Mouse (Mus musculus): ENCODE results near the gene P2ry2. TPM values are rescaled to one million over a fixed set of nuclear protein-coding genes. Genes with fewer than 3 reads are reported as not detected.
A peak's percentile ranks its signal among the peaks of the same experiment; 100 is the strongest.

P2ry2 gene
- polyA plus RNA-seq, 1 experiment from 2014 or later: 4.2 TPM

DNA sequence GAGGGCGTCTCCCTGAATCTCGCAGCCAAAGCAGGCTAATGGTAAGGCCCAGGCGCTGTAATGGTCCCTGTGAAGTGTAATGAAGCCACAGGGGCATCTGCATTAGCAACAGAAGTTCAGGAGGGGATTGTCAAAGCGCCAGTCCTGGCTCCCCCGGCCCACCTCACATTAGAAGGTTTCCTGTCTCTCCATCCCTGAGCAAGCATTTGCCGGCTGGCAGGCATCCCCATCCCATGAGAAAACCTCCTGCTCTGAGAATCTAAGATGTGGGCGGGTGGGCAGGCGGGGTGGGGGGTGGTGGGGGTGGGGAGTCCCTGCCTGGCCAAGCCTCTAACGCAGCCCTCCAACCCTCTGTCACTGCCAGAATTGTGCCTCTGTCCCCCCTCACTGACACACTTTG, 1.4 kb upstream of the P2ry2 start:
- DNase-seq (ENCODE audit: low spot score) (no peak), ATAC-seq (replicated peaks; ENCODE audit: low FRiP score, low read depth) (no peak)
- Histone ChIP-seq H3K27me3 (ENCODE audit: insufficient read depth, low read length) (0 out of 2 replicates have a peak, but pooled peaks cover 4% of the 10 kb centered on the region), H3K9me3 (replicated peaks; ENCODE audit: low read length) (no peaks in the 10 kb centered on the region), H3K36me3 (ENCODE audit: insufficient read depth, low read length) (no peaks in the 10 kb centered on the region), H3K4me1 (replicated peaks; ENCODE audit: insufficient read depth, low read length) (peaks cover 8% of the 10 kb centered on the region; the same call in 1 of the 2 replicates), H3K9ac (ENCODE audit: low read depth, low read length) (no peak overlapping the region), H3K27ac (no peak overlapping the region), H3K4me3 (replicated peaks; ENCODE audit: low read depth, low read length) (no peak overlapping the region), H3K4me2 (ENCODE audit: low read length) (no peak overlapping the region)
- 57% methylated on average over 9 of the region's 9 CpGs for WGBS
- TF ChIP-seq CTCF (IDR thresholded peaks at IDR 0.05; ENCODE audit: low read depth): no peak

DNA sequence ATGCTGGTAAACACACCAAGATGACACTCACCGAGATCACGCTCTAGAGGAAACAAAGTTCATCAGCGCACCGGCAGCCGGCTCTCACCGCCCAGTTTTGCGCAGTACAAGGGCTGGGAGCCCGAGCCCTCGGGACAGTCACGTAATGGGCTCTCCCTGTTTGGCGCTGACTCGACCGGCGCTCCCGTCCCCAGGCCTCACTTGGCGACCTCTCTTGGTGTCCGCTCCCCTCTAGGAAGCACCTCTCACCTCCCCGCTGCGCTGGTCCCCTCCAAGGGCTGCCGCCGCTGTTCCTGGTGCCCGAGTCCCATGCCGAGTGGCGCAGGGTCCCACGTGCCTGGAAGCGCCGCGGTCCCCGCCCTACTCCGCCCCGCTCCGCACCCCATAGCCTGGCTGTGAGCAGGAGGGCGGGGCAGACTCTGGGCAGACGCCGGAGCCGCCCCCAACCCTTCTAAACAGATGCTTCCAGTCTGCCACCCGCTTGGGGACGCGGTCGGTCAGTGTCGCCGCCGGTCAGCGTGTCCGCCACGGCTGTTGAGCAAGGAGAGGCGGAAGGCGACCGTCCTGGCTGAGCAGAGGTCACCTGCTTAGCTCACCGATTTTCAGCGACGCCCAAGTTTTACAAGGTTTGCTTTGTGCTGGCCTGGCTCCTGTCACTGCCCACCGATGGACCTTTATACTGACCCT, 842 bp downstream of the P2ry2 start:
- Histone ChIP-seq H3K9me3 (replicated peaks; ENCODE audit: low read length) (no peaks in the 10 kb centered on the region), H3K4me2 (ENCODE audit: low read length) (peak overlapping the region; percentile 97), H3K4me3 (replicated peaks; ENCODE audit: low read depth, low read length) (peak overlapping the region; percentile 45), H3K27me3 (ENCODE audit: insufficient read depth, low read length) (0 out of 2 replicates have a peak, but pooled peaks cover 4% of the 10 kb centered on the region), H3K36me3 (ENCODE audit: insufficient read depth, low read length) (no peaks in the 10 kb centered on the region), H3K9ac (ENCODE audit: low read depth, low read length) (peak overlapping the region; percentile 63), H3K27ac (peak overlapping the region; percentile 42), H3K4me1 (replicated peaks; ENCODE audit: insufficient read depth, low read length) (peaks cover 8% of the 10 kb centered on the region; the same call in 1 of the 2 replicates)
- under 1% methylated on average over 53 of the region's 53 CpGs for WGBS
- no peak for TF ChIP-seq CTCF (IDR thresholded peaks at IDR 0.05; ENCODE audit: low read depth)
- DNase-seq (ENCODE audit: low spot score): peak; percentile 82
- peak; percentile 91 for ATAC-seq (replicated peaks; ENCODE audit: low FRiP score, low read depth)

- DNase-seq (ENCODE audit: low spot score) (no peak), ATAC-seq (replicated peaks; ENCODE audit: low FRiP score, low read depth) (no peak)
- peaks cover 8% of the 10 kb centered on the region; the same call in 1 of the 2 replicates for H3K4me1 ChIP-seq (replicated peaks; ENCODE audit: insufficient read depth, low read length)
- no peaks in the 10 kb centered on the region for H3K36me3 ChIP-seq (ENCODE audit: insufficient read depth, low read length)
- no peak overlapping the region for H3K9ac ChIP-seq (ENCODE audit: low read depth, low read length)
- WGBS: 60% methylated on average over 3 of the region's 3 CpGs
- 0 out of 2 replicates have a peak, but pooled peaks cover 4% of the 10 kb centered on the region for H3K27me3 ChIP-seq (ENCODE audit: insufficient read depth, low read length)
- no peak overlapping the region for H3K27ac ChIP-seq
- H3K9me3 ChIP-seq (replicated peaks; ENCODE audit: low read length): no peaks in the 10 kb centered on the region
- peak overlapping the region; percentile 97; the same call in 1 of the 2 replicates for H3K4me2 ChIP-seq (ENCODE audit: low read length)
- TF ChIP-seq CTCF (IDR thresholded peaks at IDR 0.05; ENCODE audit: low read depth): no peak
- no peak overlapping the region for H3K4me3 ChIP-seq (replicated peaks; ENCODE audit: low read depth, low read length)
Observed at GRCm38 (mm10) chr7:101010741-101011140, 1.9 kb downstream of the P2ry2 start.

GRCm38 (mm10) chr7:101006201-101006600, 6.5 kb downstream of the P2ry2 start:
- H3K4me2 ChIP-seq (ENCODE audit: low read length): no peak overlapping the region
- H3K4me3 ChIP-seq (replicated peaks; ENCODE audit: low read depth, low read length): no peak overlapping the region
- no peak for TF ChIP-seq CTCF (IDR thresholded peaks at IDR 0.05; ENCODE audit: low read depth)
- DNase-seq (ENCODE audit: low spot score) (no peak), ATAC-seq (replicated peaks; ENCODE audit: low FRiP score, low read depth) (no peak)
- H3K4me1 ChIP-seq (replicated peaks; ENCODE audit: insufficient read depth, low read length): 0 out of 2 replicates have a peak, but pooled peaks cover under 1% of the 10 kb centered on the region
- H3K9me3 ChIP-seq (replicated peaks; ENCODE audit: low read length): no peaks in the 10 kb centered on the region
- WGBS: 81% methylated on average over 2 of the region's 2 CpGs
- no peak overlapping the region for H3K27ac ChIP-seq
- H3K27me3 ChIP-seq (ENCODE audit: insufficient read depth, low read length): no peaks in the 10 kb centered on the region
- H3K9ac ChIP-seq (ENCODE audit: low read depth, low read length): no peak overlapping the region
- no peaks in the 10 kb centered on the region for H3K36me3 ChIP-seq (ENCODE audit: insufficient read depth, low read length)

DNA sequence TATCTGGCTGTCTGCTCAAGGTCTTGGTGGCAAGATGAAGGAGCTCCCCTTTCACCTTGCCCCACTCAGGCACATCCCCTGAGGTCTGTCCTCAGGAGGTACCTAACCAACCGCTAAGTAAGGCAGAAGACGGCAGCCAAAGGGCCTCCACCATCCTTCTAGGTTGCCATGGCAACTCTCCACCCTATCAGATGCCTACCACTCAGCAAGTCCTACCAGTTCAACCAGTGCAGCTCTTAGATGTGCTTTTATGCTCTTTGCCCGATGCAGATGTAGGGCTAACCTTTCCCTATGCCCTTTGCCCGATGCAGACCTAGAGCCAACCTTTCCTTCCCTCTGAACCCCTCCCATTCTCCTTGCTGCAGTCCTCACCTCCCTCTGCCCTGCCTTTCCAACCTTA, 7.5 kb downstream of the P2ry2 start:
- WGBS: 65% methylated on average over 4 of the region's 4 CpGs

GRCm38 (mm10) chr7:101003442-101004326, 9.0 kb downstream of the P2ry2 start:
- Histone ChIP-seq H3K27me3 (ENCODE audit: insufficient read depth, low read length) (no peaks in the 10 kb centered on the region), H3K4me2 (ENCODE audit: low read length) (no peak overlapping the region), H3K9me3 (replicated peaks; ENCODE audit: low read length) (no peaks in the 10 kb centered on the region), H3K9ac (ENCODE audit: low read depth, low read length) (no peak overlapping the region), H3K4me3 (replicated peaks; ENCODE audit: low read depth, low read length) (no peak overlapping the region), H3K36me3 (ENCODE audit: insufficient read depth, low read length) (no peaks in the 10 kb centered on the region), H3K4me1 (replicated peaks; ENCODE audit: insufficient read depth, low read length) (no peaks in the 10 kb centered on the region), H3K27ac (no peak overlapping the region)
- ATAC-seq (replicated peaks; ENCODE audit: low FRiP score, low read depth) (no peak), DNase-seq (ENCODE audit: low spot score) (no peak)
- TF ChIP-seq CTCF (IDR thresholded peaks at IDR 0.05; ENCODE audit: low read depth): no peak
- 69% methylated on average over 11 of the region's 11 CpGs for WGBS

More for the DNA sequence above, 7.5 kb downstream of the P2ry2 start:
- Histone ChIP-seq H3K4me2 (ENCODE audit: low read length) (no peak overlapping the region), H3K9ac (ENCODE audit: low read depth, low read length) (no peak overlapping the region), H3K27me3 (ENCODE audit: insufficient read depth, low read length) (no peaks in the 10 kb centered on the region), H3K27ac (no peak overlapping the region), H3K4me1 (replicated peaks; ENCODE audit: insufficient read depth, low read length) (no peaks in the 10 kb centered on the region), H3K36me3 (ENCODE audit: insufficient read depth, low read length) (no peaks in the 10 kb centered on the region), H3K4me3 (replicated peaks; ENCODE audit: low read depth, low read length) (no peak overlapping the region), H3K9me3 (replicated peaks; ENCODE audit: low read length) (no peaks in the 10 kb centered on the region)
- no peak for TF ChIP-seq CTCF (IDR thresholded peaks at IDR 0.05; ENCODE audit: low read depth)
- DNase-seq (ENCODE audit: low spot score) (no peak), ATAC-seq (replicated peaks; ENCODE audit: low FRiP score, low read depth) (no peak)

Data from kidney, postnatal 0 days (tissue).